Mouse (Mus musculus) embryonic facial prominence, embryonic 12.5 days (tissue): Measurements from ENCODE around the gene Peak1. TPM values are rescaled to one million over a fixed set of nuclear protein-coding genes. Genes with fewer than 3 reads are reported as not detected.
"Not testable (repeated sequence)": the region's sequence is repeated elsewhere in the genome, so short reads cannot be mapped to it uniquely, and the experiment has no call there.

Experiments used
- ATAC-seq: fragments of 200-750 bp; cut with Nextera tagmentation; 2 replicates; pipeline ENCODE4 v1.8.0; 2017; ENCODE audit not compliant: insufficient number of reproducible peaks, insufficient read depth, low FRiP score, low TSS enrichment
- H3K27ac ChIP-seq: fragments of 300-500 bp; sonication (generic); 2 replicates; pipeline ENCODE4 v1.5.1; 2016; ENCODE audit warnings: mild to moderate bottlenecking
- H3K27me3 ChIP-seq: fragments of 300-500 bp; sonication (generic); 2 replicates; pipeline ENCODE4 v1.6.1; 2016; ENCODE audit warnings: mild to moderate bottlenecking, moderate library complexity
- H3K36me3 ChIP-seq: fragments of 300-500 bp; sonication (generic); 2 replicates; pipeline ENCODE4 v1.6.1; 2016; ENCODE audit warnings: mild to moderate bottlenecking
- H3K4me1 ChIP-seq: fragments of 300-500 bp; sonication (generic); 2 replicates; pipeline ENCODE4 v1.6.1; 2016
- H3K4me2 ChIP-seq: fragments of 300-500 bp; sonication (generic); replicated peaks from 2 replicates; pipeline ENCODE4 v1.6.1; 2016; ENCODE audit warnings: mild to moderate bottlenecking, moderate library complexity
- H3K4me3 ChIP-seq: fragments of 300-500 bp; sonication (generic); 2 replicates; pipeline ENCODE4 v1.5.1; 2016; ENCODE audit warnings: mild to moderate bottlenecking
- H3K9ac ChIP-seq: fragments of 300-500 bp; sonication (generic); 2 replicates; pipeline ENCODE4 v1.6.1; 2016; ENCODE audit warnings: mild to moderate bottlenecking, moderate library complexity
- H3K9me3 ChIP-seq: fragments of 300-500 bp; sonication (generic); 2 replicates; pipeline ENCODE4 v1.6.1; 2016; ENCODE audit warnings: mild to moderate bottlenecking, moderate library complexity
- WGBS: fragments of 180-500 bp; shearing (Covaris S2); methylation state at CpG from one replicate; pipeline ENCODE4 v1.1.7; 2016; 5-methylcytosine and 5-hydroxymethylcytosine counted together
- polyA plus RNA-seq: library from polyadenylated mRNA; unstranded; fragments of >200 nt; fragmentation: Nextera tagmentation; extraction: Ambion mirVana; gene quantifications from 2 replicates; pipeline ENCODE4 v1.2.1, GENCODE M21; 2016

The Peak1 gene
- polyA plus RNA-seq, 1 experiment from 2014 or later, result 12.0 TPM

- no peak for ATAC-seq
- Histone ChIP-seq H3K27me3 (no peaks in the 10 kb centered on the region), H3K9me3 (no peaks in the 10 kb centered on the region), H3K9ac (no peak overlapping the region), H3K4me3 (no peak overlapping the region), H3K4me1 (peaks cover 19% of the 10 kb centered on the region), H3K36me3 (no peaks in the 10 kb centered on the region), H3K4me2 (no peak overlapping the region), H3K27ac (0 out of 2 replicates have a peak overlapping the region, but pooled peaks have one; percentile 36)
- 72% methylated on average over 5 of the region's 5 CpGs for WGBS
Measured at GRCm38 (mm10) chr9:56235281-56235680, 182.6 kb downstream of the Peak1 start.

- Histone ChIP-seq H3K9me3 (no peaks in the 10 kb centered on the region), H3K27ac (0 out of 2 replicates have a peak overlapping the region, but pooled peaks have one; percentile 20), H3K27me3 (no peaks in the 10 kb centered on the region), H3K4me2 (no peak overlapping the region), H3K36me3 (no peaks in the 10 kb centered on the region), H3K9ac (no peak overlapping the region), H3K4me1 (peaks cover 19% of the 10 kb centered on the region), H3K4me3 (no peak overlapping the region)
- no peak for ATAC-seq
- 69% methylated on average over 3 of the region's 3 CpGs for WGBS
Measured at GRCm38 (mm10) chr9:56234561-56234960, 183.3 kb downstream of the Peak1 start.

- no peaks in the 10 kb centered on the region for H3K36me3 ChIP-seq
- ATAC-seq, result no peak
- no peak overlapping the region for H3K27ac ChIP-seq
- no peaks in the 10 kb centered on the region for H3K27me3 ChIP-seq
- H3K4me3 ChIP-seq, result no peak overlapping the region
- no peak overlapping the region for H3K4me2 ChIP-seq
- 82% methylated on average over 2 of the region's 2 CpGs for WGBS
- no peaks in the 10 kb centered on the region for H3K9me3 ChIP-seq
- H3K4me1 ChIP-seq, result peaks cover 19% of the 10 kb centered on the region
- H3K9ac ChIP-seq, result no peak overlapping the region
Measured at GRCm38 (mm10) chr9:56233316-56233715, 184.6 kb downstream of the Peak1 start.

- ATAC-seq, result no peak
Measured at GRCm38 (mm10) chr9:56230906-56231305, 187.0 kb downstream of the Peak1 start.

GRCm38 (mm10) chr9:56227626-56228025, 190.2 kb downstream of the Peak1 start:
- ATAC-seq, result no peak

More at GRCm38 (mm10) chr9:56230906-56231305, 187.0 kb downstream of the Peak1 start:
- no peak overlapping the region for H3K4me3 ChIP-seq
- H3K4me1 ChIP-seq, result peaks cover 16% of the 10 kb centered on the region
- H3K36me3 ChIP-seq, result no peaks in the 10 kb centered on the region
- no peak overlapping the region for H3K4me2 ChIP-seq
- no peaks in the 10 kb centered on the region for H3K9me3 ChIP-seq
- H3K27ac ChIP-seq, result no peak overlapping the region
- H3K9ac ChIP-seq, result no peak overlapping the region
- no peaks in the 10 kb centered on the region for H3K27me3 ChIP-seq

GRCm38 (mm10) chr9:56223429-56224051, 194.3 kb downstream of the Peak1 start:
- peak; percentile 100 for ATAC-seq
- Histone ChIP-seq H3K4me2 (peak overlapping the region; percentile 39), H3K4me3 (0 out of 2 replicates have a peak overlapping the region, but pooled peaks have one; percentile 12)
- H3K36me3 ChIP-seq, H3K9ac ChIP-seq, H3K27ac ChIP-seq, H3K4me1 ChIP-seq, H3K27me3 ChIP-seq, H3K9me3 ChIP-seq: not testable (repeated sequence)
- WGBS, result 18% methylated on average over 33 of the region's 45 CpGs

More at GRCm38 (mm10) chr9:56227626-56228025, 190.2 kb downstream of the Peak1 start:
- Histone ChIP-seq H3K27me3 (no peaks in the 10 kb centered on the region), H3K4me1 (no peaks in the 10 kb centered on the region), H3K9me3 (no peaks in the 10 kb centered on the region), H3K27ac (no peak overlapping the region), H3K4me3 (no peak overlapping the region), H3K36me3 (no peaks in the 10 kb centered on the region), H3K9ac (no peak overlapping the region), H3K4me2 (no peak overlapping the region)
- 86% methylated on average over 7 of the region's 7 CpGs for WGBS

- ATAC-seq, result no peak
- Histone ChIP-seq H3K4me1 (peaks cover 4% of the 10 kb centered on the region; the same call in 1 of the 2 replicates), H3K9ac (no peak overlapping the region), H3K27me3 (no peaks in the 10 kb centered on the region), H3K27ac (no peak overlapping the region), H3K9me3 (no peaks in the 10 kb centered on the region), H3K4me3 (no peak overlapping the region), H3K4me2 (no peak overlapping the region), H3K36me3 (no peaks in the 10 kb centered on the region)
- WGBS, result 77% methylated on average over 2 of the region's 2 CpGs
Measured at GRCm38 (mm10) chr9:56218860-56219259, 199.0 kb downstream of the Peak1 start.

- H3K4me2 ChIP-seq, result no peak overlapping the region
- H3K9ac ChIP-seq, result no peak overlapping the region
- H3K36me3 ChIP-seq, result no peaks in the 10 kb centered on the region
- 85% methylated on average over 2 of the region's 2 CpGs for WGBS
- no peaks in the 10 kb centered on the region for H3K27me3 ChIP-seq
- H3K4me1 ChIP-seq, result peaks cover 8% of the 10 kb centered on the region
- no peak overlapping the region for H3K4me3 ChIP-seq
- ATAC-seq, result no peak
- H3K27ac ChIP-seq, result no peak overlapping the region
- no peaks in the 10 kb centered on the region for H3K9me3 ChIP-seq
Measured at GRCm38 (mm10) chr9:56218043-56218442, 199.8 kb downstream of the Peak1 start.

GRCm38 (mm10) chr9:56217386-56217785, 200.5 kb downstream of the Peak1 start:
- Histone ChIP-seq H3K4me2 (no peak overlapping the region), H3K36me3 (no peaks in the 10 kb centered on the region), H3K4me1 (peaks cover 8% of the 10 kb centered on the region), H3K9me3 (no peaks in the 10 kb centered on the region), H3K4me3 (no peak overlapping the region), H3K27ac (no peak overlapping the region), H3K9ac (no peak overlapping the region), H3K27me3 (no peaks in the 10 kb centered on the region)
- no peak for ATAC-seq
- WGBS, result 95% methylated on average over 1 of the region's 1 CpGs

GRCm38 (mm10) chr9:56213451-56214291, 204.2 kb downstream of the Peak1 start:
- no peaks in the 10 kb centered on the region for H3K36me3 ChIP-seq
- no peak overlapping the region for H3K27ac ChIP-seq
- 0 out of 2 replicates have a peak overlapping the region, but pooled peaks have one; percentile 23 for H3K4me2 ChIP-seq
- H3K4me1 ChIP-seq, result peaks cover 8% of the 10 kb centered on the region
- no peak overlapping the region for H3K9ac ChIP-seq
- no peak for ATAC-seq
- no peaks in the 10 kb centered on the region for H3K27me3 ChIP-seq
- H3K9me3 ChIP-seq, result no peaks in the 10 kb centered on the region
- H3K4me3 ChIP-seq, result no peak overlapping the region
- 27% methylated on average over 11 of the region's 11 CpGs for WGBS

GRCm38 (mm10) chr9:56208817-56209216, 209.1 kb downstream of the Peak1 start:
- H3K36me3 ChIP-seq, result 0 out of 2 replicates have a peak, but pooled peaks cover 12% of the 10 kb centered on the region
- H3K4me1 ChIP-seq, result peaks cover 7% of the 10 kb centered on the region; the same call in 1 of the 2 replicates
- WGBS, result 85% methylated on average over 8 of the region's 8 CpGs
- H3K9ac ChIP-seq, result no peak overlapping the region
- no peaks in the 10 kb centered on the region for H3K27me3 ChIP-seq
- no peaks in the 10 kb centered on the region for H3K9me3 ChIP-seq
- H3K4me3 ChIP-seq, result no peak overlapping the region
- H3K27ac ChIP-seq, result no peak overlapping the region
- no peak for ATAC-seq
- no peak overlapping the region for H3K4me2 ChIP-seq

GRCm38 (mm10) chr9:56207516-56207915, 210.4 kb downstream of the Peak1 start:
- Histone ChIP-seq H3K4me2 (no peak overlapping the region), H3K9ac (no peak overlapping the region), H3K27me3 (no peaks in the 10 kb centered on the region), H3K36me3 (0 out of 2 replicates have a peak, but pooled peaks cover 12% of the 10 kb centered on the region), H3K9me3 (no peaks in the 10 kb centered on the region), H3K4me3 (no peak overlapping the region), H3K4me1 (0 out of 2 replicates have a peak, but pooled peaks cover 3% of the 10 kb centered on the region), H3K27ac (no peak overlapping the region)
- 82% methylated on average over 5 of the region's 5 CpGs for WGBS
- no peak for ATAC-seq
